Mouse (Mus musculus) spleen, adult 2 months (tissue): ENCODE data around the gene Omp.

Source experiments
- CTCF ChIP-seq: fragments of 200-500 bp; IDR thresholded peaks from 2 replicates; pipeline ENCODE4 v1.5.1; 2011; ENCODE audit warnings: mild to moderate bottlenecking, inconsistent platforms; ENCODE audit not compliant: insufficient read depth, insufficient read length, insufficient replicate concordance; ENCODE audit errors: extremely low read depth
- POLR2A ChIP-seq: fragments of 200-500 bp; IDR thresholded peaks from 2 replicates; pipeline ENCODE4 v1.6.1; 2011; ENCODE audit warnings: low read depth, low read length, inconsistent platforms

GRCm38 (mm10) chr7:98146447-98146845, 1.1 kb upstream of the Omp start:
- TF ChIP-seq CTCF (no peak), POLR2A (no peak)
